Mouse (Mus musculus) ES-E14 (cell line): ENCODE measurements around the gene Adsl. TPM values are rescaled to one million over a fixed set of nuclear protein-coding genes. Genes with fewer than 3 reads are reported as not detected.

Experiments
- DNase-seq: peaks from one replicate; pipeline ENCODE4 v3.0.0-alpha.2; 2013; ENCODE audit warnings: low read depth, low spot score
- H3K27ac ChIP-seq: 2 replicates; pipeline ENCODE4 v1.5.1; 2012; ENCODE audit warnings: low read depth, mild to moderate bottlenecking, low read length, moderate library complexity, mixed read lengths; ENCODE audit not compliant: poor library complexity, insufficient read depth, severe bottlenecking
- H3K36me3 ChIP-seq: 2 replicates; pipeline ENCODE4 v1.6.1; 2012; ENCODE audit warnings: mild to moderate bottlenecking, low read length, moderate library complexity, mixed read lengths; ENCODE audit not compliant: control insufficient read depth, poor library complexity, insufficient read depth, severe bottlenecking
- H3K4me1 ChIP-seq, 2 experiments: fragments of 150-350 bp in 1 of 2; sonication (generic) in 1 of 2; 2 replicates each; pipeline ENCODE4 v1.6.1; 2012; ENCODE audit warnings: low read length in 2 of 2, mild to moderate bottlenecking in 1 of 2, mixed read lengths in 1 of 2; ENCODE audit not compliant: control insufficient read depth in 2 of 2, insufficient read depth in 2 of 2, poor library complexity in 1 of 2
- H3K4me3 ChIP-seq, 2 experiments: fragments of 150-350 bp in 1 of 2; sonication (generic) in 1 of 2; 2 replicates each; pipeline ENCODE4 v1.5.1; 2012; ENCODE audit warnings: low read length in 2 of 2, low read depth in 1 of 2, mild to moderate bottlenecking in 1 of 2, mixed read lengths in 1 of 2; ENCODE audit not compliant: insufficient read depth in 1 of 2, poor library complexity in 1 of 2, severe bottlenecking in 1 of 2
- H3K9ac ChIP-seq: 2 replicates; pipeline ENCODE4 v1.6.1; 2012; ENCODE audit warnings: low read depth, mild to moderate bottlenecking, low read length, mixed read lengths; ENCODE audit not compliant: poor library complexity, insufficient read depth, severe bottlenecking
- H3K9me3 ChIP-seq: fragments of 150-350 bp; sonication (generic); 2 replicates; pipeline ENCODE4 v1.6.1; 2012; ENCODE audit warnings: low read depth, mild to moderate bottlenecking, low read length; ENCODE audit not compliant: control insufficient read depth, insufficient read depth
- CHD2 ChIP-seq: IDR thresholded peaks from 2 replicates; pipeline ENCODE4 v1.6.1; 2014; ENCODE audit warnings: mild to moderate bottlenecking, low read depth, low read length, inconsistent platforms
- HCFC1 ChIP-seq: IDR thresholded peaks from 2 replicates; pipeline ENCODE4 v1.6.1; 2012; ENCODE audit warnings: low read length, inconsistent platforms, borderline replicate concordance; ENCODE audit not compliant: insufficient read depth
- MAFK ChIP-seq: IDR thresholded peaks from 2 replicates; pipeline ENCODE4 v1.6.1; 2014; ENCODE audit warnings: mild to moderate bottlenecking, low read depth, low read length, inconsistent platforms; ENCODE audit not compliant: insufficient read depth
- ZC3H11A ChIP-seq: IDR thresholded peaks from 2 replicates; pipeline ENCODE4 v1.6.1; 2012; ENCODE audit warnings: low read depth, mild to moderate bottlenecking, inconsistent platforms, low read length, borderline replicate concordance
- ZNF384 ChIP-seq: IDR thresholded peaks from 2 replicates; pipeline ENCODE4 v1.6.1; 2012; ENCODE audit warnings: low read depth, low read length, inconsistent platforms
- in situ Hi-C, 2 experiments: fragments of 600-800 bp; cut with MboI; formaldehyde crosslinking; loops; one replicate each; pipeline ENCODE4 v1.15.1; 2025; ENCODE audit warnings: low sequenced_read_pairs in 2 of 2, inconsistent platforms in 1 of 2; ENCODE audit not compliant: unreplicated experiment in 2 of 2
- total RNA-seq: library from RNA; depleted of rRNA; stranded (reverse); fragments of 300-350 nt; gene quantifications from 2 replicates; pipeline ENCODE4 v1.2.3, GENCODE M21; 2012

The Adsl gene
- total RNA-seq, 1 experiment = 166 TPM

DNA sequence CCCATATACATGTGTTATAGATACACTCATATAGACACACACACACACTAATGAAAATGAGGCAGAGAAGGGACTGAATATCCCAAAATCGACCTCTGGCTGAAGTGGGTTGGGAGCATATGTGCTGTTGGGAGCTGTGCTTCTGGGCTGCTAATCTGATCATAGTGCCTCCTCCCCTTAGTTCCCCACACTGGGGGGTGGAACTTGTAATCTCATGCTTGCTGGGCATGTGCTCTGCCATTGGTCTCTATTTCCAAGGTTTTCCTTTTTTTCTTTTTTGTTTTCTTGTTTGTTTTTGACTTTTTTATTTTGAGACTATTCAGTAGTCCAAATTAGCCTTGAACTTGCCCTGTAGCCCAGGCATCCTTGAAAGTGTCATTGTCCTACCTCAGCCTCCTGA, 40.0 kb downstream of the Adsl start:
- Histone ChIP-seq H3K4me3 (no peak overlapping the region), H3K27ac (no peak overlapping the region), H3K4me1 (no peaks in the 10 kb centered on the region), H3K9me3 (no peaks in the 10 kb centered on the region), H3K36me3 (no peaks in the 10 kb centered on the region), H3K9ac (no peak overlapping the region)
- TF ChIP-seq MAFK = no peak
- TF ChIP-seq CHD2 = no peak
- no peak for TF ChIP-seq HCFC1
- no peak for TF ChIP-seq ZNF384
- TF ChIP-seq ZC3H11A = no peak
- no peak for DNase-seq
- in situ Hi-C loops = no loop called here

DNA sequence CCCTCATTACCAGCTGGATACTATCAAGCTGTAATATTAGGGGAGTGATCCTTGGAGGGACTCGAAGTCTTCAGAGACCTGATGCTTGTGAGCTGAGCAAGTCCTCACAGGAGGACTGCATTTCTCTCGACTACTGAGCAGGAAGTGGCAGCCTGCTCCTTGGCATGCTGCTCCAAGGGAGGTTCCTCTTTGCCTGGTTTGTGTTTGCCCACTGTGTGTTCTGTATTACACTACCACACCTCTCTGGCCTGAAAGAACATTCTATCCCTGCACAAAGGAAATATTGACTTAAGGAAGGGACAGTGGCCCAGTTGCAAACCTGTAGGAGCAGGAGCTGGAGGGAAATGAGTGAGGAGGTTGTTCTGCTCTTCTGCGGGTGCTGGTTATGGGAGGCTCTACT, 41.4 kb downstream of the Adsl start:
- in situ Hi-C loops = no loop called here
- DNase-seq = no peak
- no peak for TF ChIP-seq CHD2
- TF ChIP-seq MAFK = no peak
- TF ChIP-seq HCFC1 = no peak
- TF ChIP-seq ZC3H11A = no peak
- no peak for TF ChIP-seq ZNF384
- Histone ChIP-seq H3K9me3 (no peaks in the 10 kb centered on the region), H3K9ac (no peak overlapping the region), H3K4me3 (no peak overlapping the region), H3K4me1 (no peaks in the 10 kb centered on the region), H3K36me3 (no peaks in the 10 kb centered on the region), H3K27ac (no peak overlapping the region)

DNA sequence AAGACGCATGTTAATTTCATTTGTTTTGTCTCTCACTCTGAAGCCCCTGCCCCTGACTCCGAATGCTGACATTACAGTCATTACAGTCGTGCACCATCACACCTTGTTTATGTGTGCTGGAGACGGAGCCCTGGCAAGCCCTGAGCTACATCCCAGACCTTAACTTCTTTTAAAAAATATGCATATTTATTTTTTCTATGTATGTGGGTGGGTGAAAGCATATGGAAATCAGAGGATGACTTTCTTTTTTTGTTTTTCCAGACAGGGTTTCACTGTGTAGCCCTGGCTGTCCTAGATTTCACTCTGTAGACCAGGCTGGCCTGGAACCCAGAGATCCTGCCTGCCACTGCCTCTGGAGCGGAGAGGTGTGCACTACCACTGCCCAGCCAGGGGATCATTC, 46.7 kb downstream of the Adsl start:
- in situ Hi-C loops = no loop called here
- Histone ChIP-seq H3K4me3 (no peak overlapping the region), H3K9me3 (no peaks in the 10 kb centered on the region), H3K27ac (no peak overlapping the region), H3K4me1 (peaks cover 0 to 2% of the 10 kb centered on the region in 2 experiments; a peak in 1 of 4 replicates), H3K36me3 (no peaks in the 10 kb centered on the region), H3K9ac (no peak overlapping the region)
- no peak for DNase-seq
- no peak for TF ChIP-seq HCFC1
- no peak for TF ChIP-seq CHD2
- no peak for TF ChIP-seq MAFK
- TF ChIP-seq ZNF384 = no peak
- TF ChIP-seq ZC3H11A = no peak

DNA sequence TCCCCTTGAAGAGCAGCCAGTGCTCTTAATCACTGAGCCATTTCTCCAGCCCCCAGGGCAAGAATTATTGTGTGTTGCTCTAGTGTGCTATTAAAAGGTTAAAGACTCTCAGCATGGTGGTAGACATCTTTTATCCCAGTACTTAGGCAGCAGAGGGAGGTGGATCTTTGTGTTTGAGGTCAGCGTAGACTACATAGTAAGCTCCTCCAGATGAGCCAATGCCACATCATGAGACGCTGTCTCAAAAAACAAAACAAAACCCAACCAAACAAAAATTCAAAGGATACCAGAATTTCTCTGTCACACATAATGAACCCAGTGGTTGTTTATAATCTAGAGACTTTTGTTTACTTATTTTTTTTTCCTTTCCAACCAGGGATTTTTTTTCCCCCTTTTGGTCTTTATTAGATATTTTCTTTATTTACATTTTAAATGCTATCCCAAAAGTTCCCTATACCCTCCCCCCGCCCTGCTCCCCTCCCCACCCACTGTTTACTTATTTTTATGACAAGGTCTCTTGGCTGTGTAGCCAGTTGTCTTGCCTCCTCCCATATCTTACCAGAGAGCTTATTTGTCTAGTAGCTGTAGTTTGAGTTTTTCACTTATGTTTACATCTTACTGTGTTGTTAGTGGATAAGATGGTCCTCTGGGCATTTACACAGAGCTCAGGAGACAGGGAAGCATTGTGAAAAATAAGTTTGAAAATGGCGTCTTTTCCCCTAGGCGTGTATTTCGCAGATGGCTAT, 48.0 kb downstream of the Adsl start:
- no peak for DNase-seq
- H3K27ac ChIP-seq = no peak overlapping the region
- in situ Hi-C loops = no loop called here

More for the DNA sequence above, 48.0 kb downstream of the Adsl start:
- H3K36me3 ChIP-seq = no peaks in the 10 kb centered on the region
- H3K4me1 ChIP-seq = peaks cover 0 to 5% of the 10 kb centered on the region in 2 experiments; a peak in 1 of 4 replicates
- no peak overlapping the region for H3K4me3 ChIP-seq
- H3K9ac ChIP-seq = no peak overlapping the region
- H3K9me3 ChIP-seq = no peaks in the 10 kb centered on the region
- TF ChIP-seq CHD2 = no peak
- TF ChIP-seq ZC3H11A = no peak
- no peak for TF ChIP-seq MAFK
- TF ChIP-seq ZNF384 = no peak
- TF ChIP-seq HCFC1 = no peak
